Mouse (Mus musculus) frontal cortex, adult 2 months (tissue): ENCODE results near the gene Shisal2b. TPM values are rescaled to one million over a fixed set of nuclear protein-coding genes. Genes with fewer than 3 reads are reported as not detected.
A peak's percentile ranks its signal among the peaks of the same experiment; 100 is the strongest.

Source experiments
- DNase-seq, 2 experiments: peaks; one replicate each; pipeline ENCODE4 v3.0.0; 2022; ENCODE audit warnings: low spot score in 1 of 2; ENCODE audit errors: extremely low spot score in 1 of 2
- polyA plus RNA-seq: library from polyadenylated mRNA; depleted of rRNA; stranded (reverse); fragments of >200 nt; gene quantifications from 2 replicates; pipeline ENCODE4 v1.2.3, GENCODE M21; 2012; rRNA removed

The Shisal2b gene
- polyA plus RNA-seq, 1 experiment = 0.82 TPM

GRCm38 (mm10) chr13:104817696-104818095 lies 46.0 kb downstream of the Shisal2b start:
- DNase-seq = no peak

GRCm38 (mm10) chr13:104816635-104817571 lies 46.8 kb downstream of the Shisal2b start, which contains the start of gene Cwc27:
Gene Cwc27 (minus strand): TSS chr13:104817142.
- DNase-seq = peak; percentile 39 to 82

- DNase-seq = no peak
Measured at GRCm38 (mm10) chr13:104816270-104816634, 47.4 kb downstream of the Shisal2b start.

- peak in 1 of 2 experiments; percentile 82 for DNase-seq
Measured at GRCm38 (mm10) chr13:104805681-104806080, 58.0 kb downstream of the Shisal2b start.

GRCm38 (mm10) chr13:104799566-104800182 lies 64.0 kb downstream of the Shisal2b start:
- DNase-seq = no peak

- no peak for DNase-seq
Measured at GRCm38 (mm10) chr13:104799067-104799466, 64.6 kb downstream of the Shisal2b start.

Other genes with a start within 250 kb of the Shisal2b start
- gene Srek1ip1, start 71.4 kb downstream of the Shisal2b start, polyA plus RNA-seq = 19.7 and 21.4 TPM in 2 replicates
- gene Cwc27, start 46.8 kb downstream of the Shisal2b start, polyA plus RNA-seq = 16.4 and 19.3 TPM in 2 replicates
- 73.3 and 76.2 TPM in 2 replicates for gene Rgs7bp, start 191.0 kb upstream of the Shisal2b start, polyA plus RNA-seq
- gene 4933425L06Rik, start 218.2 kb upstream of the Shisal2b start, polyA plus RNA-seq = not detected in 2 replicates